Comparison of ENCODE assay signal across 7 mouse cellular contexts in the genomic region with DNA sequence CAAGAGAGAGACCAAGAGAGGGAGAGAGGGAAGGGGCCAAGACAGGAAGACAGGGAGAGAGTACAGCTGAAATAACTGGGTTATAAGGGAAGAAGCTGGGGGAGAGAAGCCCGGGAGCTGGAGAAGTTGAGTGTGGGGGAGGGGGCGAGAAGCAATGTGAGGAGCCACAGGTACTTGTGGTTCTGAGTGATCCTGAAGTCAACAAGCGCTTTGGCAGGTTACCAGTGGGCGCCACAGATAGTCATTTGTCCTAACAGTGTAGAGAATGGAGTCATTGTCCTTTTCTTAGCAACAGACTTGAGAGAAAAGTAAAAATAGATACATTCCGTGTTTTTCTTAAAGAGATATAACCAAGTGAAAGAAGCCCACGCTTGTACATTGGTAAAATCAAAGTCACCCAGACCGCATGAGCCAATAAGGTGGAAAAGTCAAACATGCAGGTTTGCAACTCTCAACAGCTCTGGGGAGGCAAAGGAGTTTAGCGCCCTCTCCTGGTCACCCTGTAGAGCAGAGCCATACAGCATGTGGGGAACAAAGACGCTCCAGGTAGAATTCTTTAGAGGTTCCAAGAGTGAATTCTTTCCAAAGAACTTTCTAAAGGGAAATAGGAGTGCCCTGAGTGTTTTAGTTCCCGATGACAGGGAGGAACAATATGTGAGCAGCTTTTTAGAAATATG. TPM values are rescaled to one million over a fixed set of nuclear protein-coding genes. Genes with fewer than 3 reads are reported as not detected.
DNase-seq lines count a peak whose midpoint lies in the region; ATAC-seq lines count a peak whose summit lies in the region.

No protein-coding gene starts in this region.

- peaks cover 4% of the 10 kb centered on the region for H3K4me1 ChIP-seq in lung, embryonic 16.5 days (replicated peaks; ENCODE audit: control insufficient read depth, insufficient read depth, low read length)

- H3K4me3 ChIP-seq in lung, embryonic 16.5 days (ENCODE audit: low read length), result no peak overlapping the region

- peak overlapping the region; percentile 24; the same call in 1 of the 2 replicates for H3K4me2 ChIP-seq in lung, embryonic 16.5 days (ENCODE audit: low read depth, low read length)

- 39% methylated on average over 10 of the region's 10 CpGs for WGBS in lung, embryonic 16.5 days

- no peak overlapping the region for H3K27ac ChIP-seq in lung, embryonic 16.5 days (ENCODE audit: low read length)

- H3K27me3 ChIP-seq in lung, embryonic 16.5 days (ENCODE audit: control insufficient read depth, insufficient read depth, low read depth, low read length), result no peaks in the 10 kb centered on the region

- no peaks in the 10 kb centered on the region for H3K36me3 ChIP-seq in lung, embryonic 16.5 days (ENCODE audit: control insufficient read depth, insufficient read depth, low read length)

- peaks cover 14% of the 10 kb centered on the region for H3K9me3 ChIP-seq in lung, embryonic 16.5 days (ENCODE audit: control insufficient read depth, low read length)

- DNase-seq in 416B (ENCODE audit: low read depth), result peak; percentile 75
- DNase-seq in CD4-positive helper T cell, adult 2 months (ENCODE audit: low read depth, low spot score), result peak; percentile 49
- DNase-seq in c-Kit-negative CD71-positive TER-119-positive erythroid progenitor cells, embryonic 14.5 days (ENCODE audit: low read depth, low spot score), result peak; percentile 17
- peak; percentile 69 for DNase-seq in kidney, postnatal 10 days
- peak; percentile 61 for DNase-seq in right cerebral cortex, postnatal 4 days

- no peak overlapping the region for H3K9ac ChIP-seq in lung, embryonic 16.5 days (ENCODE audit: low read length)

- peak; percentile 73; the same call in 1 of the 2 replicates for ATAC-seq in frontal cortex, adult (ENCODE audit: low TSS enrichment)
- ATAC-seq in lung, embryonic 16.5 days (ENCODE audit: low read depth), result peak; percentile 82

RNA-seq across cellular contexts. Expression of gene Vpreb2, which starts 6.4 kb away (rescaled TPM):
- not detected in 2 replicates for polyA plus RNA-seq in lung, embryonic 16.5 days (2015; fragmentation: Nextera tagmentation; extraction: Ambion mirVana)

RNA-seq across cellular contexts. Expression of gene Slc25a1, which starts 58.6 kb away (rescaled TPM):
- polyA plus RNA-seq in lung, embryonic 16.5 days (2015; fragmentation: Nextera tagmentation; extraction: Ambion mirVana), result 64.3 and 68.8 TPM in 2 replicates

Comparison
In these comparisons a context has a peak if more than half of its experiments do, and no peak if none do; other contexts are left out.
1. DNase-seq: peak in every context shown above with its lines; median percentile 75 in 416B; 69 in kidney, postnatal 10 days; 61 in right cerebral cortex, postnatal 4 days; 49 in CD4-positive helper T cell, adult 2 months; 17 in c-Kit-negative CD71-positive TER-119-positive erythroid progenitor cells, embryonic 14.5 days.